Mouse (Mus musculus): ENCODE results near the gene Lmtk2. TPM values are rescaled to one million over a fixed set of nuclear protein-coding genes. Genes with fewer than 3 reads are reported as not detected.

Gene Lmtk2
- total RNA-seq, 2 experiments from 2014 or later = 33.6 to 34.1 TPM

DNA sequence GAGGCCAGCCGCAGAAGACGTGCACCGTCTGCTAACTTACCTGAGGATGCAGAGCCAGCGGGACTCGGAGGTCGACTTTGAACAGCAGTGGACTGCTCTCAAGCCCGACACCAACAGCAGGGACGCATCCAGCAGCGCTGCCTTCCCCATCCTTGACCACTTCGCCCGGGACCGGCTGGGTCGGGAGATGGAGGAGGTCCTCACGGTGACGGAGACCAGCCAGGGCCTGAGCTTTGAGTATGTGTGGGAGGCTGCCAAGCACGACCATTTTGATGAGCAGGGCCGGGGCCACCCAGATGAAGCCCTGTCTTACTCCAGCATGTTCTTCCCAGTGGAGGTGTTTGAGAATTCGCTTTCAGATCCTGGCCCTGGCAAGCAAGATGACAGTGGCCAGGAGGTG, 73.4 kb downstream of the Lmtk2 start:
- no peak for DNase-seq

DNA sequence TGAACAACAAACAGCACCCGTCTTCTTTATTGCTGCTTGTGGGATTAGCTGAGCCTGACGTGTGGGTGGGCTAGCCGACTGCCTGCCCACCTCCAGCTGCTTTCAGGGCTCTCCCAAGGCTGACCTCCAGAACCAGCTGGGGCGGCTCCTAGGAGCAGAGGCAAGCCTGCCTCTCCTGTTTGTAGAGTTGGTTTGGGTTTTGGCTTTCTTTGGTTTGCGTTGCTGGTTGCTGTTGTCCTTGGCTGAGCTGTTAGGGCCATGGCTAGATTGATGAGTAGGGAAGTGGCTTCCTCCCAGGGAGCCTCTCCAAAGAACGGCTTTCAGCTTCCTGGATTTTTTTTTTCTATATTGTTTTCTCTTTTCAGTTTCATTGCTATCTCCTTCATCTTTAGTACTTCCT, 78.0 kb downstream of the Lmtk2 start:
- DNase-seq = peak in 1 of 2 experiments; percentile 38

DNA sequence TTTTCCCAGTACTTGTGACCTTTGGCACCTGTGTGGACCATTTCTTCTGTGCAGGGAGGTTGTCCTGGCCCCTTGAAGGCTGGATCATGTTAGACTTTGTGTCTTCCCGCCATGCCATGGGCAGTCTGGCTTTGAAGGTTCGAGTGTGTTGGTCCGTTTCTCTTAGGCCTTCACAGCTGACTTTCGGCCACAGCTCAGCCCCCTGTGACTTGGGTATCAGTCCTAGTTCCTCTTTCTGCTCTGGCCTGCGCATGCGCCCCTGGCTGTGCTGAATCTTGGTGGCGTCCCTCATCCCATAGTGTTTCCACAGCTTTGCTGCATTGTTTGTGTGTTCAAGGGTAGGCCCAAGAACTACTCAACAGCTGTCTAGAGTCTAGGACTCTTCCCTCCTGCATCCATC, 81.0 kb downstream of the Lmtk2 start:
- DNase-seq = no peak

DNA sequence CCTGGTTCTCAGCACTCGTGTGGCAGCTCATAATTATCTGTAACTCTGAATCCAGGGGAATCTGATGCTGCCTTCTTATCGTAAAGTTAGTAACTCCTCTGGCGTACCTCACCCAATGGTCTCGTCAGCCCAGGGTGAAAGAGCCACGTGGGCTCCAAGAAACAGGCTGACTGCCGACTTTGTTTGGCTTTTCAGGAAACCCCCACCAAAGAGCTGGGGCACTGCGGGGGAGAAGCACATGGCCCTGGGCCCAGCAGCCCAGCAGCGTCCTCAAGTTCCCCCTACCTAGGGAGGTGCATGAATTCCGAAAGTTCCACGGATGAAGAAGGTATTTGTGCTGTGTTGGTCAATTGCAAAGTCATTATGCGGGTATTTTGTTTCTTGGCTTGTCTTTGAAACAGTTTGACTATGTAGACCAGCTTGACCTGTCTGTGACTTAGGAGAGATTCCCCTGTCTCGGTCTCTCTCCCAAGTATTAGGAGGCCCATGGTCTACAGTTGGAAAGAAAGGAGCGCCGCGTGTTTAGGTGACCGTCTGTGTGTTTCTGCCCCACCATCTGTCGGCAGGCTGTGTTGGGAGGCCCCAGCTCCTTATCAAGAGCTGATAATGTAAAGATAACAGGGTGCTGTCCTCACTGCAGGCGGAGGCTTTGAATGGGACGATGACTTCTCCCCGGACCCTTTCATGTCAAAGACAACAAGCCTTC, 82.5 kb downstream of the Lmtk2 start:
- no peak for DNase-seq

DNA sequence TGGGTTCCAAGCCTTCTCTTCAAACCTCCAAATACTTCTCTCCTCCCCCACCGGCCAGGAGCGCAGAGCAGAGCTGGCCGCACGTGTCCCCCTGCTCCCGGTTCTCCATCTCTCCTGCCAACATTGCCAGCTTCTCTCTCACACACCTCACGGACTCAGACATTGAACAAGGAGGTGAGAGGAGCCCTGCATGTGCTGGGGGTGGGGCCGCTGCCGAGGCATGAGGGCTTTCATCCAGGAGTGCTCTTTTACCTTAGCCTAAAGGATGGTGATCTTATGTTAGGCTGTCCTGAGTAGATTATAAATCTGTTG, 83.0 kb downstream of the Lmtk2 start:
- DNase-seq = no peak

DNA sequence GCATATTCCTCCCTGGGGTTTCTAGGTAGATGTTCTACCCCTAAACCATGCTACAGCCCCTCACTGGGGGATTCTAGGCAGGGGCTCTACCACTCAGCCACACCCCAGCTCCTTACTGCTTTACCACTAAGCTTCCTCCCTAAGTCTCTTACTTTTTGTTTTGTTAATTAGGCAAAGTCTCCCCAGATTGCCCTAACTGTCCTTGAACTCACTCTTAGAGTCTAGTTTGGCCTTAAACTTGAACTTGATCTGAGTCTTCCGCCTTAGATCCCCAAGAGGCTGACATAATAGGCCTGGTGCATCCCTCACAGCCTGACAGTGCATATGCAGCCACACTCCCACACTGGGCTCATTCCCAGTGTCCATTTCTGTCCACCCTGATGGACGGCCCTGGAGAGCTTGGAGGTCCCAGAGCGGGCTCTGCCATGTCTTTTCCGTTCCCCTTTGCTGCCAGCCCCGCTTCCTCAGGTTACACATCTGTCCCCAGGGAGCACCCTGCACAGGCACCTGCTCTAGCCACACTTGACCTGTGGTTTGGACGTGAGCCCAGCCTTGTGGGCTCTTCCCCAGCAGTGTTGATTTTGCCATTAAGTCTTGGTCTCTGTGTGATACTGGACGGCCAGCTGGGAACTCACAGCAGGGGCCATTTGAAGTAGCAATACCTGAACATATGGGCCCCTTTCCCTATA, 83.6 kb downstream of the Lmtk2 start:
- DNase-seq = no peak

DNA sequence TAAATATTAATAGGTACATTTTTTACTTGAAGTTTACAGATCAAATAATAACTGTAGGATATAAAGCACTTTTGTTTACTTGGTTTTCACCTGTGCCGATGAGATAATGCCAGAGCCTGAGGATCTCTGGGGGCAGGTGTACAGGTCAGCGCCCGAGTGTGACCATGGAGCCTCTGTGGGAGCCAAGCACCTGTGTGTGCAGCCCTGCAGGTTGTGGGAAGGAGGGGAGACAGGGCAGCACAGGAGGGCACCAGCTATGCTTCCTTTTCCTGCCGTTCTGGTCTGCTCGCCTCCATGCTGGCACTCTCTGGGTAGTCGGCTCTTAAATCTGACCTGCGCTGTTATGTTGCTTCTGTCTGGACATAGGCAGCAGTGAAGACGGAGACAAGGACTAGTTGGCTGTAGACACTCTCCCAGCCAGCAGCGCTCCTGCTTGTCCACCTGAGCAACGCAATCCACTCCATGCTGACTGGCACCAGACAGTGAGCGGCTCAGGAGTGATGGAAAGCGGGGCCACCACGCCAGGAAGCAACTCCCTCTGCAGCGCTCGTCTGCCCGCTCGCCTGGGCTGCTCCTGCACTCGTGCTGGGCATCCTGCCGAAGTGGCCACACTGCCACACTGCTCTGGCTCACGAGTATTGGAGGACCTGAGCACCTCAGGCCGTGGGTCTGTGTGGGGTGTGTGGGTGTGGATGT, 84.3 kb downstream of the Lmtk2 start:
- DNase-seq = no peak

DNA sequence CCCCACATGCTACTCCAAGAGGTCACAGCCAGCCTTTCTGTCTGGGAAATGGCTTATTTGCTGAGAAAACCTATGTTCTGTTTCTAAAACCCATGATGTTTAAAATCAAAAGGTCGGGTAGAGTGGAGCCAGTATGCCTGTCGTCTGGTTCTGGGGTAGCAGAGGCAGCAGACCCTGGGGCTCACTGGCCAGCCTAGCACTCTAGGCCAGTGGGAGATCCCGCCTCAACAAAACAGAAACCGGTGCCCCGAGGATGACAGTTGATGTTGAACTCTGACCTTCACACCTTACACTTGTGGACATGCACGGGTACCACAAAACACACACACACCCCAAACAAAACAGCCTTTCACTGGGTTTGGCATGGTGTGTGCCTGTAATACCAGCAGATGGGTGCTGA, 88.2 kb downstream of the Lmtk2 start:
- DNase-seq = no peak

DNA sequence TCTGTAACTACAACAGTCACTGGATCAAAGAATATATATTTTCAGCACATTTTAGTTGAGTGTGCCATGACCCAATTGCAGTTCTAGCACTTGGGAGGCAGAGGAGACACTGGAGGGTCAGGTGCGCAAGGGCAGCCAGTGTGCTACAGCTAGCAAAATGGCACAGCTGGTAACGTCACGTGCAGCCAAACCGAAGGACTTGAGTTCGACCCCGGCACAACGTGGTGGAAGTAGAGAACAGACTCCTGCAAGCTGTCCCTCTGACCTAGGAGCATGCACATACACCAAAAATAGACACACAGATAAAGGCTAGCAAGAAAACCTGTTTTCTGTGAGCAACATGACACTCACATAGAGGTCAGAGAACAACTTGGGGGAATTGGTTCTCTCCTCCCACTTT, 89.1 kb downstream of the Lmtk2 start:
- DNase-seq = no peak

DNA sequence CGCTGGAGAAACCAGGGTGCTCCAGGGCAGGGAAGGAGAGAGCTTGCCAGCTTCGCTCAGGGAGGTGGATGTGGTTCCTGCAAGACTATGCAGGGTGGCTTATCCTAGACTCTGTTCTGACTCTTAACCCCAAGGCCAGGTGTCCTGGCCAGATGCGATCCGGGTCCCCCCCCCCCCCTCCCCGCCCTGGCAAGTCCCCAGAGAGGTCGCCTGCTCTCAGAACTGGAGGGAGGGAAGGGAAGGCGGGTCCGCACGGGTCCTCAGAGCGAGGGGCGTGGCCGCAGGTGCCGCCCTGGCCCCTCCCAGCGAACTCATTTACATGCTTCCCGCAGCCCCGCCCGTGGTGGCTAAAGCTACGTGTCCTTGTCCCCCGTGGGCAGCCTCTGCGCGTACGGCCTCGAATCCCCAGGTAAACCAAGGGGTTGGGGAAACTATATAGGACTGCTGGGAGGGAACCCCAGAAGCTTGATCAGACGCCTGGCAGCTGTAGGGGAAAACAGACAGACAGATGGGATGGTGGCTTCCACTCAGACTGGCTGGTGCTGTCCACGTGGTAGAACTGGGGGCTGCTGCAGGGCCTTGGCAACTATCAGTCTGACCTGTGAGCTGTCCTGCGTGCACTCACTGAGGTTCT, 89.8 kb downstream of the Lmtk2 start, which contains the start of gene Bhlha15:
Gene Bhlha15 (plus strand): TSS at position 337 of the 634 bp plus-strand sequence.
- DNase-seq = peak; percentile 75 to 86

DNA sequence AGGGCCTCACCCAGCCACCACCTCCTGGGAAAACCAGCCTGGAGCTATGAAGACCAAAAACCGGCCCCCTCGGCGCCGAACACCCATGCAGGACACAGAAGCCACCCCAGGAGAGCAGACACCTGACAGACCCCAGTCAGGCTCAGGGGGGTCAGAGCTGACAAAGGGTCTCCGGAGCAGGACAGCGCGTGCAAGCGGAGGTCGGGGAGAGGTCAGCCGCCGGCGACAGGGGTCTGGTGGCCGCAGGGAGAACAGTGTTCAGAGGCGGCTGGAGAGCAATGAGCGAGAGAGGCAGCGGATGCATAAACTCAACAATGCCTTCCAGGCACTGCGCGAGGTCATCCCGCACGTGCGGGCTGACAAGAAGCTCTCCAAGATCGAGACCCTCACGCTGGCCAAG, 90.8 kb downstream of the Lmtk2 start:
- no peak for DNase-seq

DNA sequence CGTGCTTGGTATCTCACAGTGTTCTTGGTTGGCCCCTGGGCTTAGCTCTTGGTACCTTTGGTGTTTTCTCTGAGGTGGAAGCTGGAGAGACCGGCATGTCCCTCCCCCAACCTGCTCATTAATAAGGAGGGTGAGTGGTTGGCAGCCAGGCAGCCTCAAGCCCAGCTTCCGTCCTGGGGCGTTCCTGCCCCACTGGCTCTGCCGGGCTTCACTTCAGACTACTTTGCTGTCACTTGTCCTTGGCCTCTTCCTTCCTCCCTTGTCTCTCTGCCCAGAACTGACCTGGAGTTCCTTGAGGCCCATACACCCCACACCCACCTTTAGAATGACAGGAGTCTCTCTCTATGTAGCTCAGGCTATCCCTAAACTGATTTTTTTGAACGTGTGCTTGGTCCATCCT, 92.4 kb downstream of the Lmtk2 start:
- no peak for DNase-seq

DNA sequence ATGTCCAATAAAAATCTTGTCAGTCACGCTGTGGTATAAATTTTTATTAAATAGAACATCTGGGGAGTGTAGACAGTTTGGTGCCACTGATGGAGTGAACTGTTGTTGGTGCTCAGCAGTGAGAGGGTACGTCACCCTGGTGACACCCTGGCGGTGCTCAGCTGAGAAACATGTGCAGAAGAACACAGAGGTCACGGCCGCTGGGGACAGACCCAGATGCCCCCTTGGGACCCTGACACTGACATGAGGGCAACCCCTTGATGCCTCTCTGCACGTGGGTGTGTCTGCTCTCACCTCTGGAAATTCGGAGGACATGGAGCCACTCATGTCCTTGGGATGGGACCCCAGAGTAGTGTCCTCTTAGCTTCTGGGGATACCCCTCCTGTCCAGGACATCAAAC, 94.2 kb downstream of the Lmtk2 start:
- no peak for DNase-seq

DNA sequence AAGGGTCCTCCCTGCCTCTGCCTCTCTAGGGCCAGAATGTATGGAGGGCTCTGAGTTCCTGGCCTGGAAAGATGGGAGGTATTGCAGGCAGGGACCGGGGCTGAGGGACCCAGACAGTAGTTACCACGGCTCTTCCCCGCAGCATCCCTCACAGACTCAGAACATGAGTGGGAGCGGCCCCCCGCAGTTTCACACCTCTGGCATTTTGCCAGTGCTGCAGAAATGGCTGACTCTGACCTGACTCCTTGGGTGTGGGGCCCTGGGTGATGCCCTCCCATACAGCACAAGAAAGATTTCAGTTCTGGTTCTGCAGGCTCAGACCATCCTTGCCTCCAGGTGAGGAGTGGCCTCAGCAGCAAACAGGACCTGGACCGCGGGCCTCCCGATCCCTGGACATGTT, 95.3 kb downstream of the Lmtk2 start:
- no peak for DNase-seq

DNA sequence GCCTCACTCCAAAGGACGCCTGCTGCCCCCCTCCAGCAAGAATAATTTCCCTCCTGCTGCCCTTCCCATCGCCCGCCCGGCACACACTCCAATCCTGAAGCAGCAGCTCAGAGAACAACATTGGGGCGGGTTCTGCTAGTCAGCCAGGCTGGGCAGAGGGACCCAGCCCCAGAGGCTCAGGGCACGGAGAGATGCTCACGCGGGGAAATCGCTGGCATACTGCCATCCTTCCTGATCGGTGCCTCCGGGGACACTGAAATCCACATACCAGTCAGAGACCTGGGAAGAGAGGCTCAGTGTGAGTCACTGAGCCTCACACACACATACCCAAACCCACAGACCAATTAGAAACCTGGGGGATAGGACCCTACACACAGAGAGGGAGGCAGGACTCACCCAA, 100.4 kb downstream of the Lmtk2 start:
- no peak for DNase-seq

DNA sequence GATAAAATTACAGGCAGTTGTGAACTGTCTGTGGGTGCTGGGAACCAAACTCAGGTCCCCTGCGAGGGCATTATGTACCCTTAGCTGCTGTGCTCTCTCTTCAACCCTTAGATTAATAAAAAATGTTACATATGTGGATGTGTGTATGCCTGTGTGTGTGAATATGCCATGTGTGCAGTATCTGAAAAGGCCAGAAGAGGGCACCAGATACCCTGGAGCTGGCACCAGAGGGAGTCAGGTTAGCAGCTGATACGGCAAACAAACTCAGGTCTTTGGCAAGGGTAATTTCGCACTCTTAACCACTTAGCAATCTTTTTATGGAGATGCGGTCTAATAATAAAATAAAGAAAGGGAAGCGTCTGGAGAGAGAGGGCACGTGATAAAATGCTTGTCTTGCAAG, 102.2 kb downstream of the Lmtk2 start:
- DNase-seq = no peak

DNA sequence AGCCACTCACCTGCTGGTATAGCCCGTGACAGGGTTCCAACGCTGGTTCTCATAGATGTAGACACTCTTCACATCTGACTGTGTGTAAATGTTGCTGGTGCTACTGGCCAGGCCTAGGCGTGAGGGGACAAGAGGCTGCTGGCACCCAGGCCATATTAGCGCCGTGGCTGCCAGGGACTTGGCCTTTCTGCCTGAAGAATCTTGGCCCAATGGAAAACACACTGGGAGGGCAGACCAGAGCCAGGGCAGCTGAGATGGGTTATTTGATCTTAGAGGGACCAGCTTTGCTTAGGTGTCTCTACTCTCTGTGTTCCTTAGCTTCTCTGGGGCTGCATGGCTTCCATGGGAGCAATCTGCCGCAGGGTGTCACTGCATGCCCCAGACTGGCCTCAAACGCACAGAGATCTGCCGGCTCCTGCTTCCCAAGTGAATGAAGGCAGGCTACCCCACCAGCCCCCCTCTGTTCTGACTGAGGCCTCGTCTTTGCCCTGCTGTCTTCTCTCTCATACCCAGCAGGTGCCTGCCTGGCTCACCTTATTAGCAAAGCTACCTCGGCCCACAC, 103.2 kb downstream of the Lmtk2 start:
- no peak for DNase-seq

DNA sequence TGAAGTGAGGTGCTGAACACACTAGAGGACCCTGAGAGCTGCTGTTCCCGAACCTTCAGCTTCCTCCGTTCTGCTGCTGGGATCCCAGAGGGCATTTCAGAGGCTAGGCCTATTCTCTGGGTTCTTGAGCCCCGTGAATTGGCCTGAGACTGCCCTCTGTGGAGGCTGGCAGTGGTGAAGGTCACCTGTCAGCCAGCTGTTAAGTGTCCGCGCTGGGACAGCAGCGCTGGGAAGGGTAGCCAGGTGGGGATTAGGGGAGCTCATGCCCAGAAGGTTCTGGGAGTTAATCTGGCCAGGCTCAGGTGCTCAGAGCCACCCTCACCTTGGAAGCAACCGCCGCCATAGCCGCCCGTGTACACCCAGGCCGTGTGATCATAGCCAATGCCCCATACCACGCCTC, 104.1 kb downstream of the Lmtk2 start:
- peak; percentile 37 to 40 for DNase-seq

DNA sequence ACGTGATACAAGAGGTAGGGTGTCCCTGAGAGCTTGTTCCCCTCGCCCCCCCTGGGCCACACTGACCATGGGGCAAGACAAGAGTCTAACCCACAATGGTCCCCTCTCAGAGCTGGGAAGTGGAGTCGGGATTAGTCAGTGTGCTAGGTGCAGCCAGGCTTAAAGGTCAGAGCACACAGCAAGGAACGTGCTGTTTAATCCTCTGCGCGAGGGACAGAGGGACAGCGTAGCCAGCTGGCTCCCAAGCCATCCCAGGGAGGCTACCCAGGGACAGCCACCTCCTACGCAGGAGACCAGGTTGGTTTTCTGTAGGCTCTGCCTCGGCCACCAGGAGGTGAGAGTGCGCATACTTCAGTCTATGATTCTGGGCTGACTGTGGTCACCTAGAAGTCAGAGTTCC, 104.7 kb downstream of the Lmtk2 start:
- DNase-seq = no peak

DNA sequence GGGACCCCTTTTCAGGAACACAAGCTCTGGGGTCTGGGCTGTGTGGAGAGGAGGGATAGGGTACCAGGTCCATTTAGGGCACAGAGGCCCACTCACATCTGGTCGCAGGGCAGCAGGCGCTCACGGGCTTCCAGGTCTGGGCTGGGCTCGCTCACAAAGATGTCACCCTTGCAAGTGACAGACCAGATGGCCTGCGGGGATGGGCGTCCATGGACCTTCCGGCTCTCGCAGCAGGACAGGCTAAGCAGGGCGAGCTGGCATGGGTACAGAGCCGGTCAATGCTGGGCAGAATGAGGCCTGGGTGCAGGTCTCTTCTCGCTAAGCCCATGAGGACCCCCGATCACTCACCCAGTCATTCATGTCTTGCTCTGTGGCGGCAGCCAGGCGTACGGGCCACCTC, 105.8 kb downstream of the Lmtk2 start:
- DNase-seq = no peak

DNA sequence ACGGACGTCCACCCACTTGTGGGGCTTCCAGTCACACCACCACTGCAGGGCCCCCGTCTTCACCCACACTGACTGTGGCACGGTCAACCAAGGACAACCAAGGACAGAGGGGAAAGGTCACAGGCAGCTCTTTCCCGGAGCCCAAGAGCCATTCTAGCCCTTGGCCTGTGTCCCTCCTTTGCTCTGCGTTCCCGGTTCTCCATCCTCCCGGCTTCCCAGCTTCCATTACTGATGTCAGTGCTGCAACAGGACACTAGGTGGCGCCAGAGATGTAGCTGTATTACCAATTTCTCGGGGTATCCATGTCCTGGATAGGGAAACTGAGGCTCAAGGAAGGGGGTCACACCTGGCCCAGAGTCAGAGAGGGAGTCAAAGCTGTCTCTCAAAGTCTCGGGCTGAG, 107.2 kb downstream of the Lmtk2 start:
- peak; percentile 49 to 55 for DNase-seq

DNA sequence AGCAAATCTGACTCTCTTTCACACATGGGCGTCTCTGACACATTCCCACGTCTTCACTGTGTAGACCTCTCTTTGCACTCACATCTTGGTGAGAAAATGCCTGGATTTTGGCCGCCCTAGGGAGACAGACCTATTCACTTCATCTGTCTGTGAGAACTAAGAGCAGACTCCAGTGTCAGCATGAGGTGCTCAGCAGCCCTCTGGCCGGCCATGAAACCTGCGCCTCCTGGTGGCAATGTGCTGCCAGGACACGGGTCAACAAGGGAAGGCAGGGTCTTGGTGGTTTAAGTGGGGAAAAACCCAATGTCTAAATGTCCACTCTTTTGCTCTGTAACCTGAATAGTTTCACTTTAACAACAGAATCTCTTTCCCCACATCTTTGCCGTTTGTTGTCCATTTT, 114.2 kb downstream of the Lmtk2 start:
- DNase-seq = peak; percentile 75

DNA sequence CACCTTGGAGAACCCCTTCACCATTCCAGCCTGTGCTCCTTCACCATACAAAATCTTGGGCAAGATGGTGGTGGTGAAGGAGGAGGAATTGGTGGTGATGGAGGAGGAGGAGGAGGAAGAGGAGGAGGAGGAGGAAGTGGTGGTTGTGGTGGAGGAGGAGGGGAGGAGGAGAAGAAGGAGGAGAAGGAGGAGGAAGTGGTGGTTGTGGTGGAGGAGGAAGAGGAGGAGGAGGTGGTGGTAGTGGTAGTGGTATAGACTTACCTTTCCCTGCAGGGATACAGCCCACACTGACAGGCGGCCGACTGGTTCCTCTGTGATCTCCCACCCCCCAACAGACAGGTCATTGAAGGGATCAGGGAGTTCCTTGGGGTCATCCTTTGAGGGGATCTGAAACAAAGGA, 115.8 kb downstream of the Lmtk2 start:
- DNase-seq = no peak
